Mouse (Mus musculus) embryo, embryonic 10 days (tissue): ENCODE data around the gene Rundc3b.

Experiments
- DNase-seq: peaks from one replicate; pipeline ENCODE4 v3.0.0-alpha.2; 2015; ENCODE audit warnings: low spot score

Rundc3b gene

DNA sequence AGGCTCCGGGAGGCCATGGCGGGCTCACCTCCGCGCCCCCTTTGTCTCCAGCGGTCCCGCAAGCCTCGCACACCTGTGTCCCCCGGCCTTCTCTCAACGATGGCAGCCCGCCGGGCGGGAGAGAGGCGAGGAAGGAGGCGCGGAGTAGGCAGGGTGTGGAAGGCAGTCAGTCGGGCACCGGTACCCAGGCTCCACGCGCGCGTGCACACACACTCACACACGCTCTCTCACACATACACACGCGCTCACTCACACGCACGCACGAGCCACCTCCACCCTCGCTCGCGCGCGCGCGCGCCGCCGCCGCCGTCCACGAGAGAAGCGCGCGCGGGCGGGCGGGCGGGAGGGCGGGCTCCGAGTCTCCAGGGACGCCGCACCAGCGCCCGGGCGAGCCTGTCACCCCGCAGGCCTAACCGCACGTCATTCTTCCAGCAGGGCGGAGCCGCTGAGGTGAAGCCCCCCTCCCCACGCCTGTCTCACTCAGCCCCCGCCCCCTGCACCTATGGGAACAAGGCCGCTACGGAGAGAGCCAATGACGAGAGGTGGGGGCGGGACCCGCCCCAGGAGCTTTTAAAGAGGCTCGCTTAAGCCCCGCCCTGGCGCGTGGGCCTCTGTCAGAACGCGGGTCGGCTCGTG is at the start of gene Rundc3b:
Gene Rundc3b (minus strand): TSS at position 357 of the 636 bp plus-strand sequence.
- peak; percentile 87 for DNase-seq

DNA sequence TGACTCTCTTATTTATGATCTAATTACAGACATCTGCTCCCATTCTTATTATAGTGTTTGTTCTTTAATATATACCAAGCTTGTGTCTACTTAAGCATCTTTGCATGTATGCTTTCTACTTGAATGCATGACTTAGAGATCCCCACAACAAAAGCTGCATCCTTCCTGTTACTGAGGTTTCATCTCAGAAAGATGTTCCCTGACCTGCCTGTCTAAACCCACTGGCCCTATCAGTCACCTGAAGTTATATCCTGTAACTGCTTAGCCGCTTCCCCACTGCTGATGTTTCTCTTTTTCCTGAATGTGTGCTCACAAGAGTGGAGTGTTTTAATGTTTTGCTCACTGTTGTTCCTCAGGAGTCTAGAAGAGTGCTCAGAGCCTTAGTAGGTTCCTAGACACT is 46.9 kb upstream of the Rundc3b start:
- DNase-seq, result no peak

DNA sequence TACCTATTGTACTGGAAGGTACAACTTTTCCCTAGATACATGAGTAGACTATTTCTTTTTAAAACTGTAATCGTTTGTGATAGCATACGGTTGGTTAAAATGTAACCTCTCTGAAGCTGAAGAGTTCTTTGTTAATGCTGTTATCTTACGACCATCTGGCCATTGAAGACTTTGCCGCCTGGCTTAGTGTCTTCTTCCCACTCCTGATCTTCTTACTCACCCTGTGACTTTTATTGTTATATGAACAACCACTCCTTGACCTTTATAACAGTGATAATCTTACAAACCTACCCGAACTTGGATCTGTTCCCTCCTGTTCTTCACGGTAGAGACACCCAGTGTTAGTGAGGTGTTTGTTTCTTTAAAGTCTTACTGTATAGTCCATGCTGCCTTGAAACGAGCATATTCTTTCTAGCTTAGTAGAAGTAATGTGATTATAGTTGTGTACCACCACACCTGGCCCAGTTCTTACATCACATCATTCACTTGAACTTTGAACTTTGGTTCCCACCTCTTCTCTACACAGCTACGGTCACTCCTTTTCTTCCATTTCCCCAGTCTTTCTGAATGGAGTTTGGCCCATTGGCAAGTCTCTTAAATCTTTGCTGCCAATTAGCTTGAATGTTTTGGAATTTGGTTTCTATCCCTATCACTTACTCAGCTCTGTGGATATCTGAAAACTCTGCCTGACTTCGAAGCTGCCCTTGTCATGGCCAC is 45.2 kb upstream of the Rundc3b start:
- no peak for DNase-seq

DNA sequence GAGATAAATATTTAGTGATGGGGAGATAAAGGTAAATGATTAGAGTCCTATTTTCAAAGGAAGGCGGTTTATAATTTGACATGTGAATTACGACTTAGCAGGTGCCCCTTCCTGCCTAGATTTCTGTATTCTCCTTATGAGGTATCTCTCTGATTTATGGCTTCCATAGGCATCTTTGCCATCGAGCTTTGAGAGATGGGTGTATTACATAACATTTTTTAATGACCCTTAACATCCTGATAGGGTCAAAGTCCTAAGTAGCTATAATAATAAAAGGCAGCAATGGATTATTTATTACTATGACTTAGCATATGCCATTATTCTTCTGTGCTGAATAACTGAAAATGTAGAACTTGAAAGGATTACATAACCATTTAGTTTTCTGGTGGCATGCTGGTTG is 41.9 kb upstream of the Rundc3b start:
- DNase-seq, result no peak

DNA sequence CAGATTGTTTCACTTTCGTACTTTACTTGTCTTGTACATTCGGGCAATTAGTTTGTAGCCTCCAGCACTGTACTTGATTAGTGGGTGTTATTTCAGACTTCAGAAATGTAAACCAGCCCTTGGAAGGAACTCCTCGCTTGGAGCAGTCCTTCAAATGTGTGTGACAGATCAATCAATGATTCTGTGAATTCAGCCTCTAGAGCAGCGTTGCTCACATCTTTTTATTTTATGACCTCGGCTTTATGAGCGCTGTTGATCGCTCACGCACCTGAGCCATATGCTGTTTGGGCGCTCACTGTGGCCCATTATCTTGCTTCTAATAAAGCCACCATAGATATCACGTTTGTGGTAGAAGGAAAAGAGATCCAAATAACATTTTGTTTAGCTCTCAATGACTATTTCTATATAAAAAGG is 38.0 kb upstream of the Rundc3b start:
- DNase-seq, result peak; percentile 3

DNA sequence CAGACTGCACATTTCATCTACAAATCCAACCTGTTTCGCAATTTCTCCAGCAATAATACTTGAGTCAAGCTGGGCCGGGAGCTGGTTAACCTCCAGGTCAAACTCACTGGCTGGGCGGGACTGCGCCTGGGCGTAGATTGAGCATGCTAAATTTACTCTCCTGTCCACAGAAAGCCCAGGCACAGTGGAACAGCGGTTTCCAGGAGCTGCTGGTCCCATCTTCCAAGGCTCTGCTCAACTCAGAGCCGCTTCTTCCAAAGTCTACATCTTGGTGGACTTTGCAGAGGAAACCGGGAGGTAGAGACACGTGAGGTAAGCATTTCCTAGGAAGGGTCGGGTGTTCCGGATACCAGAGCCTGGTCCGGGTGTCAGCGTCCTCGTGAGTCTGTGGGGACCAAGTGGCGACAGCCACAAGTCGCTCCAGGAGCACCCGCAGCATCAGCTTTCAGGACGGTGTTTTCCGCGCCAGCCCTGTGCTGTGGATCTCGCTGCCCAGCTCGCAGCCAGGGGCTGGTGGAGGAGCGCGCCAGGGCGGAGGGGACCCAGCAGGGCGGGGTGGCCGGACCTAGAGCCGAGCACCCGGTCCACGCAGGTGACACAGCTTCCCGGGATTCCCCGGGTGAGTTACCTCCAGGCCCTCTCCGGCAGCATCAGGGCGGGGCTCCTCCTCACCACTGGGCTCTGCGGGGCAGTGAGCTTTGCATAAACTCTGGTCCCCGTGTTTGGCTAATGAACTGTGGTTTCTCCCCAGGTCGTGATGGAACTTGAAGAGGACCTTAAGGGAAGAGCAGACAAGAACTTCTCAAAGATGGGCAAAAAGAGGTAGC is 37.4 kb upstream of the Rundc3b start, which contains the start of gene Abcb1a:
Gene Abcb1a (plus strand): TSS at position 167 of the 827 bp plus-strand sequence.
- DNase-seq, result peak; percentile 41

DNA sequence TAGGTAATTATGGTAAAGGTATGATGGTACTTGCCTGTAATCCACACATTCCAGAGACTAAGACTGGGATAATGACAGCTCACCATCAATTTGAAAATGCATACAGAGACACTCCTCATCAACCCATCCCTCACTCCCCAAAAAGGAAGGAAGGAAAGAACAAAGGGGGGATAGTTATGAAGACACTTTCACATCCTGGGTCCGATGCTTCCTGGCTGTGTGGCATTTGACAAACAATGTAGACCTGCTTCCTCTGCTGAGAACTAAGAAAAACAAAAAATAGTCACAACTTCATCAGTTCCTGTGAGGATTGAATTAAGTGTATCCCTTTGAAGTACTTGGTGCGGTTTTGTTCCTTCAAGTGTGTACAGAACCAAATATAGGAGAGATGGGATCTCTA is 29.3 kb upstream of the Rundc3b start:
- peak; percentile 1 for DNase-seq

DNA sequence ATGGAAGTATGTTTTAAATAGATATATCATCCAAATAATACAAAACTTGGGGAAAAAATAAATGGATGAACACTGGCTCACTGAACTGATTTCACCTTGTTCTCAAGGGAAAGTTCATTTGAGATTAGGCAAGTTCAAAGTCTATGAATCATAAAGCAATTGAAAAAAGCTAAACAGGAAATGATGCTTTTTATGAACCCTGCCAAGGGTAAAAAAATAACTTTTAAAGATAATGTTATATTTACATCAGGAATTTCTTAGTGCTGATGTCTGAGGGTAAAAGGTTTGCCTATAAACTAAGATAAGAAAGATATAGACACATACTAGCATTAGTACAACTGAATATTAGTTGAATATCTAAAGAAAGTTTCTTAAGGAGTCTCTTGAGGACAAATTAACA is 26.0 kb upstream of the Rundc3b start:
- DNase-seq, result no peak

DNA sequence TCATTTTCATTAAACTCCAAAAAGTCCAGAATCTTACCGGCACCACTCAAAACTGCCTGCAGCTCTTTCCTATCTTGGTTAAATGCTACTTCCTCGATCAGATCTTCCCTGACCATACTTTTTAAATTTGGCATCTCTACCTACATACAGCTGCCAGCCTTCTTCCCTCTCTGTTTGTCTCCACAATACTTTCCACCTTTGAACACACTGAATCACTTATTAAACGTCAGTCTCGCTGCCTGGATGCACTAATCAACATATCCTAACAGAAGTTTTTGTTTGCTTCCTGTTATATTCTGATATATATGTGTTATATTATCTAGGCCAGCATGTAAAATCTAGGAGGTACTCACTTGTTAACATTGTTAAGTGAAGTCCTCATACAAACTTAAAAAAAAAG is 25.5 kb upstream of the Rundc3b start:
- peak; percentile 0 for DNase-seq

DNA sequence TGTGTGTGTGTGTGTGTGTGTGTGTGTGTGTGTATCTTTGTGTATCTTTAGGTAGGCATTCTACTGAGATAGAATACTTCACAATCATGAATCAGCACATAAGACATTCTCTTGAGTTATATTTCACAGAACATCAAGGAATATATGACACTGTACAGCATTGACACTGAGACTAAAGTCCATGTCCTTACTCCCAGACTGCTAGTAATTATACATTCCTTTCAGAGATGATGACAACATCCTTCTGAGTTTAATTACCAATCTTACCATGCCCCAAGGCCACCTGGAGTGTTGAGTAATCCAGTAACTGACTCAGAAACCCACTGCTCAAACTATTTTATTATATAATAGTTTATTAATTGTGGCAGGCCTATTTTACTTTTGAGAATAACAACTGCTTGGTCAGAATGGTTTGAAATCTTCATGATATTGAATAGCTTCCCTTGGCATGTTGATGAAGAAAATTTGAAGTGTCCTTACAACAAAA is 11.8 kb upstream of the Rundc3b start:
- no peak for DNase-seq

DNA sequence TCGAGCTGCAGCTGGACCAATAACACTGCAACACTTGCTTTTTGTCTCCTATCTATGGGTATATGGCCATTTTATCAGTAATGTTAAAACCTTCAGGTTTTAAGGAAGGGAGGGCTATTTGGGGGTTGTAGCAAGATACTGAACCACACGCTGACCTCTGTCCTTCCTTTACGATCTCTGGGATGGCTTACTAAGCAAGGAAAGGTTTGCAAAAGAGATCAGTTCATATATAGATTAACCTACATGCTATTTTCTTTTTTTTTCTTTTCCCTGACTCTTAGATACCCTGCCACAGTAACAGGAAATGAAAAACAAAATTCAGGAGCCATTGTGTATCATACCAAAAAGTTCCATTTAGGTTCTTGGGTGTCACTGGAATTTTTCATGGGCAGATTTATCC is 10.1 kb upstream of the Rundc3b start:
- no peak for DNase-seq

DNA sequence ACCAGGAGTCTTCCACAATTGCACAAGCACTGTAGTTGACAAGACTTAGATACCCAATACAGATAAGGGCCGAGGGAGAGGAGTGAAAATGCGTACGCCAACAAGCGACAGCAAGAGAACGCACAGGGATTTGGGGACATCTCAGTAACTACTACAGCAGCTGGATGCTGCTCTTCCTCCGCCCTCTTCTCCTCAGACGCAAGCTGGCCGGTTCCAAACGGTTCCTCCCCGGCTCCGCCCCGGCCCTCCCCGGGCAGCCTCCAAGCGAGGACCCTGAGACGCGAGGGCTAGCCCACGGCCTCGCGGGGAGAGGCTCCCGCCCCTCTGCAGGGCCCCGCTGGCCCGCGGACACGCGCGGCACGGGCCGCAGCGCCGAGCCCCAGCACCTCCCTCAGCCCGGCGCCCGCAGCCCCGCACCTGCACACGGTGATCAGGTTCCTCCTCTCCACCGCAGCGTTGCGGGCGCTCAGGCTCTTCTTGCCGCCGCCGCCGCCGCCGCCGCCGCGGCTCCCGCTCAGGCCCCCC is 619 bp downstream of the Rundc3b start:
- peak; percentile 62 for DNase-seq

DNA sequence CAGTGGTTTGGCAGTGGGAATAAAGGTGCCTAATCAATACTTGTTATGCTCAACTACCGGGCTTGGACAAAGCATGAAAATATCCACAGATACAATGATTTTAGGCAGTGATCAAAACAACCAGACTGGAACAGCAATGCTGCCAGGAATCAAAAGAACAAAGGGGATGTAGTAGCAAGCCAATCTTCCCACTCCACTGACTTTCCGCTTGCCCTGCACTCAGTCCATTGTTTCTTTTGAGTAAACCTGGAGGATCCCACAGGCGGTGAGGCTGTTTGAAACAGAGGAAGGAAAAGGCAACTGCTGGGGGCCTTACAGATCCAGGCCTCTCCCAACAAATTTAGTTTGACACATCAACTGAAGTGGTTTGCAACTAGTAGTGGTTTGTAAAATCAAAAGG is 51.6 kb downstream of the Rundc3b start:
- peak; percentile 26 for DNase-seq

DNA sequence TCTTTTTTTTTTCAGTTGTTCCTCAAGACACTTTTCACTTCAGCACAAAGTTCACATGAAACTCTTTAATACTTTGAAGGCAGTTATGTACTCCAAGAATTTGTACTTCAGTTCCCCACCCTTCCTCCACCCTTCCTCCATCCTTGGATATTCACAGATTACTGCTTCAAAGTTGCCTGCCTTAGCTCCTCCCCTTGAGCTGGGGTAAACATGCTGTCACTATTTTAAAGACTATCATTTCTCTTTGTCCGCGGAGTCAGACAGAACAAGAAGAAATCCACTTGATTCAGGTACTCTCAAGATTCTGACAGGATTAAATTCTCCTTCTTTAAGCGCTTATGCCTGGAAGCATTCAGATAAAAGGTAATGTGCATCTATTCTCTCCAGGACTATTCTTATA is 55.9 kb downstream of the Rundc3b start:
- DNase-seq, result no peak

DNA sequence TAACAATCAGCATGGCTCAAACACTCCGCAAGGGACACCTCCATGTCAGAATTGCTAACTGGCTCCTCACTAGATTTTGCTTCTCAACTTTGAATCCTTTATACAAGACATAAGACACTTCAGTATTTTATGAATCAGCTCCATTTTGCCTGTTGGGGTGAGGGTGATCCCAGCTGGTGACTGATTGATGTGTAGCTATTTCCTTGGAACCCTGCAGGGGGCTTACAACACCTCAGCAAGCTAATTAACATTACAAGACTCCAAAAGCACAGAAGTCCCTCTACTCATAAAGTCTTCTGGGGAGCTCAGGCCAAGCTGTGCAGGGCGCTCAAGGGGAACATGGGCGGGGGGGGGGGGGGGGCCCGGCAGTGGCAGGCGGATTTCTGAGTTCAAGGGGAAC is 78.2 kb downstream of the Rundc3b start:
- DNase-seq, result no peak

DNA sequence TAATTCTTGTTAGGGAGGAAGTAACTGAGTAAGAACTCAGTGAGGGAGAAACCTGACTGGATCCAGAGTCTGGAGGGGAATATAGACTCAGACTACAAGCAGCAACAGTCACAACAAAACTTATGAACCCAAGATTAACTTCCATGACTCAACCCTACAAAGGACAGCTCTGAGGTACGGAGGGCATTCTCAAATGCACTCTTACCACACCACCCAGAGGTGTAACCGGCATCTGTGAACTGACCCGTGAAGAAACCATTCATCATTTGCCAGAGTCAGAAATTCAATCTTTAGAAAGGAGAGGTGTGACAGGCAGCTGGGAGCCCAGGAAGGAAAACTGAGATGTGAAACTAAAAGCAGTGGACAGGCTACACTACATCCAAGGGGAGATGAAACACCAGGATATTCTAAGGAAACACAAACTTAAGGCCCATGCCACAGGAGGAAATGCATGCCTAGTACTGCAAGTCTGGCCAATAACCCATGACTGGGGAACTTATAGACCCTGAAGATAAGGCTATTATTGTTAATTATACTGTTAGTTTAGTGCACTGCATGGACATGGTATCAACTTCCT is 80.0 kb downstream of the Rundc3b start:
- DNase-seq, result no peak

DNA sequence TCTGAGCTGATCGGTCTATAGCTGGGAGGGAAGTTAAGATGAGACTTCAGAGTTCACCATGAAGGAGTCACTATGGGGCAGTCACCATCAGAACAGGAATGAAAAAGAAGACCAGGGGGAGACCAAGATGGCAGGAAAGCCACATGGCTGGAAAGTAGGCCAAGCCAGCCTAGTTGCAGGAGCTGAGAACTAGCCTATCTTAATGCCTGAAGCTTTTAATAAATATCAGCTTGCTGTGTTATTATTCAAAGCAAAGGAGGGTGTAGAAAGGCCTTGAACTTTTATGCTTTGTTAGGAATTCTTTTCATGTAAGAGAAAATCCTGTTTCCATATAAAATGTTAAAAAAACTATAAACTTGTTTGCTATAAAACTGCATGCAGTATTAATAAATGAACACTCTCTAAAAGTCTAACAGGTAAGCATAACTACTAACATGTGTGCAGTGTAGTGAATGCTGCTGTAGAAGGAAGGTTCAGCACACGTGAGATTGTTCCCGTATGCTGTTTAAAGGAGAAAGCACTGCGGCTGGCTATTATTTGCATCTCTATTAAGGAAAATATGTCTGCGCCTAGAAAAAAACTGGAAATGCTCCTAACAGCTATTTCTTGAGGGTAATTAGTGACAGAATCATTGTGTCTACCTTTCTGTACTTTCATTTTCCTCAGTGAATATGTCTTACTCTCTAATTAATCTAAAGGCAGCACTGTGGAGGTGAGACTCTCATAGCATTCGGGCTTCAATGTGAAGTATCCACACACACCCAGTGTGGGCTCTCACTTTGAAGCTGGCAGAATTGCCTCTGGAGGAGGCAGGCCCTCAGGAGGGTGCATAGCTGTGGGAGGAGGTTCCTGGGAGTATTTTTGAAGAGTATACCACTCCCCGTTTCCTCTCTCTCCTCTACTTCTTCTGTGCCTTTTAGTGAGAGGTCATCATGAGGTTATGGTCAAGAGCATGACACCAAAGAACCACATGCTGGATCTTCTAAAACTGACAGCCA is 81.3 kb downstream of the Rundc3b start:
- DNase-seq, result no peak

DNA sequence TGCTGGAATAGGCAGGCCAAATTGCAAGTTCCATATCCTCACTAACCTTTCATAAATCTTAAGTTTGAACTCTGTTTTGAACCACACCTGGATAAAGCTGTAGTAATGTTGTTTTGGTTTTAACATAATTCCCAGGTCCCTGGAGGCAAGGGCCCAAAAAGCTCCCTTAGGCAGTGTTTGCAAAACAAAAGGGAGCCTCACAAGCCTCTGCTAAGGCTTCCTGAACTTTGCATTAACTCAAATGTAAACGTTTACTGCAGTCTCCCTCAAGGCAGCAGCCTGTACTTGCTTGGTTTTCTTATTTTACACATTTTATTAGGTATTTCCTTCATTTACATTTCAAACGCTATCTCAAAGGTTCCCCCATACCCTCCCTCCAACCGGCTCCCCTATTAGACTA is 103.7 kb downstream of the Rundc3b start:
- no peak for DNase-seq

DNA sequence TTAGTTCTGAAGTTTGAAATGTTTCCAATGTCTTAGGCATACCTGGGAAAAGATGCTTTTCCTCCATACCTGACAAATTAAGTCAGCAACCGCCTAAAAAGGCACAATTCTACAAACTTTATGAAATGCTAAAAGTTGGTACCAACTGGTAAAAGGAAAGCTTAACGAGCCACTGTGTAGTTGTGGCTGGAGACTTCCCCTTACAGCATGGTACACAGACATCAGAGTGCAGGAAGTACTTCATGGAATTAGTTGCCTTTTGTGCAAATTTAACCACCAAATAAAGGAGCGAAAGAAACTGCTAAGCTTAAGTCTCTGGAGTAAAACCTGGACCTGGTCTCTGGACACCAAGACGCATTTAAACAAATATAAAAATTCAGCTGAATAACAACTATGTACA is 131.0 kb downstream of the Rundc3b start:
- DNase-seq, result no peak

DNA sequence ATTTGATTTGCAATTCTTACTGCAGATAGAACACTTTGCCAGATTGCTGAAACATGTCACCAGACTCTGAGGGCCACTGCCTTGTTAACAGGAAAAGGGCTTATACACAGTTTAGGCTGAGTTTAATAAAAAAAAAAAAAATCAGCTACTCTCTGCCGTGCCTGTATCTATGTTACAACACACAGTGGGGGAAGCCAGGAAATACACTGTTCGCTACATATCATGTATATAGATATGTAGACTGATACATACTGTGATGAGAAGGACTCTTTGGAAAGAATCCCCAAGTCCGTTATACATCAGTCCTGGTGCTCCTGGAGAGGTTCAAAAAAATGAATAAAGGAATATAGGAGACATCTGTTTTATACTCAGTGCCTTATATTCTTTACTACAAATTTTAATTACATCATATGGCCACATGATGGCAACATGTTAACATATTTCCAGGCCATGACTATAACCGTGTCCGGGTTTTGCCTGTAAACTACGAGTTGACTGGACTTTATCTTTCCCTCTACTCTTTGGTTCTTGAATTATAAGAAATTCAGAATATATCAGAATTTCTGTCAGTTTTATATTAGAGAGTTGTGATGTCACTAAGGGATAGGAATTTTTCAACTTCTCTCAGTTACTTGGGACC is 133.2 kb downstream of the Rundc3b start:
- peak; percentile 56 for DNase-seq
